Mouse (Mus musculus) embryonic facial prominence, embryonic 11.5 days (tissue): Measurements from ENCODE around the gene Olfr466. TPM values are rescaled to one million over a fixed set of nuclear protein-coding genes. Genes with fewer than 3 reads are reported as not detected.

Experiments used
- ATAC-seq: fragments of 200-750 bp; cut with Nextera tagmentation; replicated peaks from 2 replicates; pipeline ENCODE4 v1.8.0; 2017; ENCODE audit warnings: low read depth; ENCODE audit not compliant: insufficient number of reproducible peaks, low FRiP score, low TSS enrichment
- DNase-seq: peaks from one replicate; pipeline ENCODE4 v3.0.0-alpha.2; 2015; ENCODE audit warnings: low spot score
- H3K27ac ChIP-seq: fragments of 300-500 bp; sonication (generic); replicated peaks from 2 replicates; pipeline ENCODE4 v1.5.1; 2014; ENCODE audit warnings: mild to moderate bottlenecking, low read depth, low read length, control low read depth
- H3K27me3 ChIP-seq: fragments of 300-500 bp; sonication (generic); 2 replicates; pipeline ENCODE4 v1.6.1; 2014; ENCODE audit warnings: mild to moderate bottlenecking, low read length, moderate library complexity, mixed read lengths; ENCODE audit not compliant: control insufficient read depth, insufficient read depth
- H3K36me3 ChIP-seq: fragments of 300-500 bp; sonication (generic); replicated peaks from 2 replicates; pipeline ENCODE4 v1.6.1; 2014; ENCODE audit warnings: low read depth, mild to moderate bottlenecking, low read length, moderate library complexity, mixed read lengths; ENCODE audit not compliant: control insufficient read depth, insufficient read depth
- H3K4me1 ChIP-seq: fragments of 300-500 bp; sonication (generic); 2 replicates; pipeline ENCODE4 v1.6.1; 2014; ENCODE audit warnings: low read length, mixed read lengths; ENCODE audit not compliant: control insufficient read depth, insufficient read depth
- H3K4me2 ChIP-seq: fragments of 300-500 bp; sonication (generic); 2 replicates; pipeline ENCODE4 v1.6.1; 2014; ENCODE audit warnings: low read depth, mild to moderate bottlenecking, control low read depth, low read length, moderate library complexity
- H3K4me3 ChIP-seq: fragments of 300-500 bp; sonication (generic); 2 replicates; pipeline ENCODE4 v1.5.1; 2014; ENCODE audit warnings: low read depth, low read length, control low read depth
- H3K9ac ChIP-seq: fragments of 300-500 bp; sonication (generic); replicated peaks from 2 replicates; pipeline ENCODE4 v1.6.1; 2014; ENCODE audit warnings: mild to moderate bottlenecking, control low read depth, low read length
- H3K9me3 ChIP-seq: fragments of 300-500 bp; sonication (generic); replicated peaks from 2 replicates; pipeline ENCODE4 v1.6.1; 2016; ENCODE audit warnings: mild to moderate bottlenecking, low read length, inconsistent platforms, mixed read lengths; ENCODE audit not compliant: control insufficient read depth
- whole genome bisulfite sequencing: fragments of 180-500 bp; shearing (Covaris S2); extraction: QIAGEN DNeasy Blood & Tissue Kit; methylation state at CpG from one replicate; pipeline ENCODE4 v1.1.7; 2014; 5-methylcytosine and 5-hydroxymethylcytosine counted together
- polyA plus RNA-seq: library from polyadenylated mRNA; unstranded; fragments of >200 nt; fragmentation: Nextera tagmentation; extraction: Ambion mirVana; gene quantifications from 2 replicates; pipeline ENCODE4 v1.2.1, GENCODE M21; 2014

The Olfr466 gene
- not detected in 2 replicates for polyA plus RNA-seq

DNA sequence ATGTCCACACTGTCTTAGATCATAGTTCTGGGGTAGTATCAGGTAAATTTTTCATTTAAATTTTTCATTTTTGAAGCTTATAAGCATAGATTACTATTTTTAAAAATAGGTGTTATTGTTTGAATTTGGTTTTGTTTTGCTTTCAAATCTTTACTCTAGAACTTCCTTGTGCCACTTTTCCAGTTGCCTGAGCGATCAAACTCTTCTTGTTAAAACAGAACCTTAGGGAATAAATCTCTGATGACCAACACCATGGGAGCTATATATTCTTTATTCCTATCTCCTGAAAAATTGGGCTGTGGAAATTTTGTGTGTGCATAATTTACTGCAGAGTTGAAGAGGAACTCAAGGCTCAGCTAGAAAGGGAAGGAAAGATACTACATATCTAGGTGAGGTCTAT, at the start of gene Olfr466:
Gene Olfr466 (plus strand): TSS at position 301 of the 400 bp plus-strand sequence.
- 76% methylated on average over 1 of the region's 1 CpGs for WGBS
- H3K9me3 ChIP-seq: no peaks in the 10 kb centered on the region
- H3K4me2 ChIP-seq: no peak within 1 kb of the TSS

DNA sequence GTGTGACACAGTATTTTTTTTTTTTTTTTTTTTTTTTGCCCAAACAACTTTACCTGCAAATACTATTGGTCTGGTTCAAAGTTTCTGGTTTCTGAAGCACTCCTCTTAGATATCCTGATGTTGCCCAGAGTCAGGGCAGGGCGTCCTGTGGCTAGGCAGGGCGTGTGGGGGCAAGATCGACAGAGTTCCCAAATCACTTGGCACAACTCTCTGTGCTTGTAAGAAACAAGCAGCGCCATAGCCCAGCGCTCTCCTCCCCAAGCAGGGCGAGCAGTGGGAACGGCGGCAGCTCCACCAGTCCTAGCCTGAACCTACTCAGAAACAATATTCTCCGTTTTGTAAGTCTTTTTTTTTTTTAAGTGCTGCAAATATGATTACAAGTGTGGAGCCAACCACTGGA, 49.4 kb upstream of the Olfr466 start:
- no peak overlapping the region for H3K27ac ChIP-seq

More for the DNA sequence above, at the start of gene Olfr466:
- Histone ChIP-seq H3K27ac (no peak within 1 kb of the TSS), H3K36me3 (no peaks in the 10 kb centered on the region), H3K27me3 (no peaks in the 10 kb centered on the region), H3K4me1 (no peaks in the 10 kb centered on the region), H3K9ac (no peak within 1 kb of the TSS), H3K4me3 (no peak within 1 kb of the TSS)
- no peak for DNase-seq
- no peak for ATAC-seq

DNA sequence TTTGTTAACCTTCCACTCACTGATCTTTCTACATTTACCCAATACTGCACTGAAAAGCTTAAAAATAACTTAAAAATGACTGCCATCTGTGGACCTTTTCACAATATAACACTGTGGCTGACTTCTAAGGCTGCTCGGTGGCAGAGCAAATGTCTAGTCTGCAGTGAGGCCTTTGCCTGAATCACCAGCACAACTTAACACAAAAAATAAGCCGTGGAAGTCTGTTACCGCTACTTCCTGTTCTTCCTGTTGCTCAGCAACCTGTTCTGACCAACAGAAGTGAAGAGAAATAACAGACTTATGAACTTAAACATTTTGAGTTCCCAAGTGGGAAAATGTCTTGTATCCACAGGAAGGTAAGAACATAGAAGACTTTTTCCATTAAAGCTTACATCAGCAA, 48.8 kb upstream of the Olfr466 start:
- no peak overlapping the region for H3K9ac ChIP-seq
- no peak overlapping the region for H3K27ac ChIP-seq
- 0 out of 2 replicates have a peak, but pooled peaks cover 2% of the 10 kb centered on the region for H3K9me3 ChIP-seq
- DNase-seq (no peak), ATAC-seq (no peak)
- H3K4me3 ChIP-seq: no peak overlapping the region
- no peaks in the 10 kb centered on the region for H3K4me1 ChIP-seq
- no peak overlapping the region for H3K4me2 ChIP-seq
- 93% methylated on average over 3 of the region's 3 CpGs for WGBS
- H3K36me3 ChIP-seq: no peaks in the 10 kb centered on the region; the same call in 1 of the 2 replicates
- H3K27me3 ChIP-seq: no peaks in the 10 kb centered on the region

More for the DNA sequence above, 49.4 kb upstream of the Olfr466 start:
- no peak for DNase-seq
- H3K4me1 ChIP-seq: no peaks in the 10 kb centered on the region
- WGBS: 88% methylated on average over 9 of the region's 9 CpGs
- ATAC-seq: no peak
- no peak overlapping the region for H3K9ac ChIP-seq
- H3K4me3 ChIP-seq: no peak overlapping the region
- no peak overlapping the region for H3K4me2 ChIP-seq
- H3K36me3 ChIP-seq: no peaks in the 10 kb centered on the region; the same call in 1 of the 2 replicates
- no peaks in the 10 kb centered on the region for H3K27me3 ChIP-seq
- H3K9me3 ChIP-seq: 0 out of 2 replicates have a peak, but pooled peaks cover 2% of the 10 kb centered on the region

DNA sequence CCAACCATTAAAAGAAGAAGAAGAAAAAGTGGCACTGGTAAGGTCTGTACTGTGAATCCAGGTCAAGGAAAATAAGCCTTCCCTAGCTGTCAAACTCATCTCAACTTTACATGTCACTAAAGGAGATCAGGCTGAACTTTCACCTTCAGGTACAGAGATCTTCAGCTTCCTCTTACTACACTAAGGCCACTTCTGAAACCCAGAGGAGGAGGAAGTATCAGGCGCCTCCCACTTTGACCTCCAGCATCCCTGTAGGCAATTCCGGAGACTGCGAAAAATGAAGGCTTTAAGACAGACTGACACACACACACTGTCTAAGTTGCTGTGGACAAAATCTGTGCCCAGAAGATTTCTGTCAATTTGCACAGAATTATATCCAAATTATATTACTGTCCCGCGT, 38.1 kb upstream of the Olfr466 start:
- Histone ChIP-seq H3K27me3 (no peaks in the 10 kb centered on the region), H3K4me1 (no peaks in the 10 kb centered on the region), H3K9me3 (no peaks in the 10 kb centered on the region), H3K9ac (peak overlapping the region; percentile 93), H3K4me2 (peak overlapping the region; percentile 62), H3K36me3 (no peaks in the 10 kb centered on the region), H3K4me3 (peak overlapping the region; percentile 87), H3K27ac (no peak overlapping the region; the same call in 1 of the 2 replicates)
- no peak; the same call in 1 of the 2 replicates for ATAC-seq
- peak; percentile 20 for DNase-seq
- WGBS: 2% methylated on average over 5 of the region's 5 CpGs

DNA sequence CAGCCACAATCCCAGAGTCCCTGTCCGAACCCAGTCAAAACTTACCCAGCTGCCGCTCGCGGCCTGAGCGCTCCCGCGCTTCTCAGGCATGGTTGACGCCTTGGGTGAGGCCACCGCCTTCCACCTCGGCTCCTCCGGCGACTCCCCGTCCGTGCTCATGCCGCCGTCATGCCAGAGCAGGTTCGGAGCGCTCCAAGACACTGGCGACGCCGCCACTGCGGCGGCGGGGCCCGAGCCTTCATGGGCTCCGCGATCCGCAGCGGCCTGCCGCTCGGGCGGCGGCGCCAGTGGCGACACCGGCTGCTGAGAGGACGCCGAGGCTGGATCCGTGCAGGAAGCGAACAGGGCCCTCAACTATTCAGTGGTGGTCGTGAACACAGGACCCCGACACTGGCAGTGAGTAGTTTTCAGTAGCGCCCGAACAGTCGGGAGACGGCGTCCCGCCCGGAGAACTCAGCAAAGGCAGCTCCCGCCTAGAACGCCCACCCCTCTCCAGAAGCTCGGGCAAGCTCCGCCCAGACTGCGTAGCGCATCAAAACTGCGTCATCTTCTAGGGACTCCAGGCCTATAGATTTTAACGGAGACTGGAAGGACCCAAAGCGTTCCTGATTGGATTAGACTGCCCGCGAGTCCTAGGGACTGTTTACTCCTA, 37.5 kb upstream of the Olfr466 start, which contains the start of gene Mfsd14b:
Gene Mfsd14b (minus strand): TSS at position 517 of the 652 bp plus-strand sequence.
- Histone ChIP-seq H3K4me1 (no peaks in the 10 kb centered on the region), H3K27ac (peak within 1 kb of the TSS; percentile 85), H3K4me3 (peak within 1 kb of the TSS; percentile 87), H3K4me2 (peak within 1 kb of the TSS; percentile 62), H3K27me3 (no peaks in the 10 kb centered on the region), H3K9ac (peak within 1 kb of the TSS; percentile 93), H3K9me3 (no peaks in the 10 kb centered on the region), H3K36me3 (no peaks in the 10 kb centered on the region)
- WGBS: under 1% methylated on average over 49 of the region's 60 CpGs
- DNase-seq (peak; percentile 95), ATAC-seq (peak; percentile 100)

DNA sequence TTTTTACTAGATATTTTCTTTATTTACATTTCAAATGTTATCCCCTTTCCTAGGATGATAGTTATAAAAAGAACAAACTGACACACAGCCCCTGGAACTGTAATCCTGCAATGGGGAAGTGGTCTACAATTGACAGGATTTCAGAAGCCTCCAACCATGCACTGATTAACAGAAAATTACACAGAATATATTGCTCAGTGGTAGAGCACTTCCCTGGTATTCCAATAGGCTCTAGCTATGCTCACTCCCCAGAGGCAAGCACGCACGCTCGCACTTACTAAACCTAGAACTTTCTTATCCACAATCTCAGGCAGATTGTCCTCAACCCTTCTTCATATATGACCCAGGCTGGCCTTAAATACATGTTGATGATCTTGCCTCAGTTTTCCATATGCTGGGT, 36.8 kb upstream of the Olfr466 start:
- WGBS: 59% methylated on average over 3 of the region's 3 CpGs
- Histone ChIP-seq H3K27me3 (no peaks in the 10 kb centered on the region), H3K4me3 (peak overlapping the region; percentile 87), H3K4me1 (no peaks in the 10 kb centered on the region), H3K4me2 (peak overlapping the region; percentile 62), H3K9ac (peak overlapping the region; percentile 93; the same call in 1 of the 2 replicates), H3K27ac (no peak overlapping the region), H3K36me3 (no peaks in the 10 kb centered on the region), H3K9me3 (no peaks in the 10 kb centered on the region)
- peak; percentile 55 for ATAC-seq
- DNase-seq: peak; percentile 5

DNA sequence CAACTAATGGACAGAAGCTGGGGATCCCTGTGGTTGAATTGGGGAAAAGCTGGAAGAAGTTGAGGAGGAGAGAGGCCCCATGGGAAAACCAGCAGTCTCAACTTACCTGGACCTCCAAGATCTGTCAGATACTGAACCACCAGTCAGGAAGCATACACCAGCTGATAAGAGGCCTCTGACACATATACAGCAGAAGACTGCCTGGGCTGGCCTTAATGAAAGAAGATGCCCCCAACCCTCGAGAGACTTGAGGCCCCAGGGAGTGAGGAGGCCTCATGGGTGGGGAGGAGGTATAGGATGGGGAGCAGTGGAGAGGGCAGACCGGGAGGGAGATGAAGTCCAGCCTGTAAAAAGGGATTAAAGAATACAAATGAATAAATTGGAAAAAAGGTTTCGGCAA, 29.1 kb upstream of the Olfr466 start:
- no peaks in the 10 kb centered on the region for H3K27me3 ChIP-seq
- WGBS: 64% methylated on average over 3 of the region's 3 CpGs
- H3K9me3 ChIP-seq: no peaks in the 10 kb centered on the region
- no peak for ATAC-seq
- H3K9ac ChIP-seq: no peak overlapping the region
- no peak overlapping the region for H3K4me3 ChIP-seq
- no peak overlapping the region for H3K27ac ChIP-seq
- H3K4me2 ChIP-seq: no peak overlapping the region
- DNase-seq: no peak
- H3K36me3 ChIP-seq: no peaks in the 10 kb centered on the region
- H3K4me1 ChIP-seq: no peaks in the 10 kb centered on the region

DNA sequence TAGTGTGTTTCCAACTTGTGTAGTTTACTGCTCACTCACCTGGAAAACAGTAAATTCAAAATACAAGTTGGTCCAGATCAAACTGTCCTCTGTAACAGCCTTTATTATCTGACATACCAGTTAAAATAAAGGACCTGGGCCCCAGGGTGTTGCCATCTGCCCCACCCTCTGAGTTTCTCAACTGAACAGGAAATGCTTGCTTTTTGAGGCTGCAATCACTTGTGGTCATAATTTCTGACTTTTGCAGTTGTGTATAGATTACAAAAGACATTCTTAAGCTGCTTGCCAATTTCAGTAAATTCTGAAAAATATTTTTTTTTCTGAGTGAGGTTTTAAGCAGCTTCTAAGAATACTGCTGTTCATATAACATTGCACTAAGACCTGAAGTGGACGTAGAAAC, 27.9 kb upstream of the Olfr466 start:
- Histone ChIP-seq H3K27ac (no peak overlapping the region), H3K4me1 (no peaks in the 10 kb centered on the region), H3K4me2 (no peak overlapping the region), H3K9me3 (no peaks in the 10 kb centered on the region), H3K36me3 (no peaks in the 10 kb centered on the region), H3K4me3 (no peak overlapping the region), H3K9ac (no peak overlapping the region), H3K27me3 (no peaks in the 10 kb centered on the region)
- no peak for ATAC-seq
- no peak for DNase-seq
- WGBS: 89% methylated on average over 1 of the region's 1 CpGs
